Mouse (Mus musculus): Measurements from ENCODE around the gene Nrn1l. TPM values are rescaled to one million over a fixed set of nuclear protein-coding genes. Genes with fewer than 3 reads are reported as not detected.

Nrn1l gene
- polyA plus RNA-seq, 1 experiment from 2014 or later, result 1.2 TPM

GRCm38 (mm10) chr8:105854303-105854702 is 39.1 kb upstream of the Nrn1l start:
- peaks cover 15 to 28% of the 10 kb centered on the region in 2 experiments for H3K4me1 ChIP-seq (ENCODE audit: control insufficient read depth in 2 of 2, insufficient read depth in 2 of 2, low read length in 2 of 2)
- H3K4me3 ChIP-seq (ENCODE audit: control insufficient read depth in 1 of 2, insufficient read depth in 1 of 2, low read depth in 1 of 2, low read length in 2 of 2), result peak overlapping the region in 1 of 2 experiments; percentile 84; a peak in 2 of 4 replicates
- H3K36me3 ChIP-seq (ENCODE audit: control insufficient read depth, insufficient read depth, low read length), result peaks cover 20% of the 10 kb centered on the region
- peak overlapping the region in 1 of 2 experiments; percentile 83; a peak in 1 of 4 replicates for H3K27ac ChIP-seq (replicated peaks in 1 of 2; ENCODE audit: control insufficient read depth in 1 of 2, insufficient read depth in 1 of 2, low read depth in 2 of 2, low read length in 2 of 2)
- peak overlapping the region; percentile 87 for H3K9ac ChIP-seq (ENCODE audit: low read length)
- H3K27me3 ChIP-seq (ENCODE audit: control insufficient read depth, insufficient read depth, low read length), result no peaks in the 10 kb centered on the region
- H3K4me2 ChIP-seq (ENCODE audit: low read length), result peak overlapping the region; percentile 80
- WGBS, result 20% methylated on average over 8 of the region's 8 CpGs
- ATAC-seq (ENCODE audit: insufficient number of reproducible peaks, insufficient read depth, low FRiP score, low read depth), result no peak; the same call in none of the 2 replicates
- no peaks in the 10 kb centered on the region for H3K9me3 ChIP-seq (ENCODE audit: control insufficient read depth, low read length)

GRCm38 (mm10) chr8:105854715-105855216 is 38.6 kb upstream of the Nrn1l start, which contains the start of gene Thap11:
Gene Thap11 (plus strand): TSS chr8:105855132.
- Histone ChIP-seq H3K4me2 (ENCODE audit: low read length) (peak within 1 kb of the TSS; percentile 80), H3K9me3 (ENCODE audit: control insufficient read depth, low read length) (no peaks in the 10 kb centered on the region), H3K27me3 (ENCODE audit: control insufficient read depth, insufficient read depth, low read length) (no peaks in the 10 kb centered on the region), H3K9ac (ENCODE audit: low read length) (peak within 1 kb of the TSS; percentile 87), H3K36me3 (ENCODE audit: control insufficient read depth, insufficient read depth, low read length) (peaks cover 16% of the 10 kb centered on the region), H3K4me3 (ENCODE audit: control insufficient read depth in 1 of 2, insufficient read depth in 1 of 2, low read depth in 1 of 2, low read length in 2 of 2) (peak within 1 kb of the TSS; percentile 84 to 92), H3K4me1 (ENCODE audit: control insufficient read depth in 2 of 2, insufficient read depth in 2 of 2, low read length in 2 of 2) (peaks cover 17 to 33% of the 10 kb centered on the region in 2 experiments), H3K27ac (replicated peaks in 1 of 2; ENCODE audit: control insufficient read depth in 1 of 2, insufficient read depth in 1 of 2, low read depth in 2 of 2, low read length in 2 of 2) (peak within 1 kb of the TSS; percentile 83 to 91)
- ATAC-seq (ENCODE audit: insufficient number of reproducible peaks, insufficient read depth, low FRiP score, low read depth), result peak; percentile 85
- under 1% methylated on average over 43 of the region's 43 CpGs for WGBS

GRCm38 (mm10) chr8:105855248-105856167 is 37.9 kb upstream of the Nrn1l start:
- Histone ChIP-seq H3K36me3 (ENCODE audit: control insufficient read depth, insufficient read depth, low read length) (peaks cover 14% of the 10 kb centered on the region; the same call in 1 of the 2 replicates), H3K4me1 (ENCODE audit: control insufficient read depth in 2 of 2, insufficient read depth in 2 of 2, low read length in 2 of 2) (peaks cover 16 to 29% of the 10 kb centered on the region in 2 experiments), H3K9ac (ENCODE audit: low read length) (peak overlapping the region; percentile 87), H3K9me3 (ENCODE audit: control insufficient read depth, low read length) (no peaks in the 10 kb centered on the region), H3K4me2 (ENCODE audit: low read length) (peak overlapping the region; percentile 80), H3K4me3 (ENCODE audit: control insufficient read depth in 1 of 2, insufficient read depth in 1 of 2, low read depth in 1 of 2, low read length in 2 of 2) (peak overlapping the region; percentile 84 to 92), H3K27ac (replicated peaks in 1 of 2; ENCODE audit: control insufficient read depth in 1 of 2, insufficient read depth in 1 of 2, low read depth in 2 of 2, low read length in 2 of 2) (peak overlapping the region; percentile 81 to 83), H3K27me3 (ENCODE audit: control insufficient read depth, insufficient read depth, low read length) (no peaks in the 10 kb centered on the region)
- peak; percentile 7; the same call in 1 of the 2 replicates for ATAC-seq (ENCODE audit: insufficient number of reproducible peaks, insufficient read depth, low FRiP score, low read depth)
- under 1% methylated on average over 71 of the region's 71 CpGs for WGBS

- peaks cover 14% of the 10 kb centered on the region; the same call in 1 of the 2 replicates for H3K36me3 ChIP-seq (ENCODE audit: control insufficient read depth, insufficient read depth, low read length)
- H3K4me3 ChIP-seq (ENCODE audit: control insufficient read depth in 1 of 2, insufficient read depth in 1 of 2, low read depth in 1 of 2, low read length in 2 of 2), result peak overlapping the region; percentile 84 to 92
- H3K9ac ChIP-seq (ENCODE audit: low read length), result peak overlapping the region; percentile 87
- H3K4me2 ChIP-seq (ENCODE audit: low read length), result peak overlapping the region; percentile 80
- no peak for ATAC-seq (ENCODE audit: insufficient number of reproducible peaks, insufficient read depth, low FRiP score, low read depth)
- H3K27ac ChIP-seq (replicated peaks in 1 of 2; ENCODE audit: control insufficient read depth in 1 of 2, insufficient read depth in 1 of 2, low read depth in 2 of 2, low read length in 2 of 2), result peak overlapping the region; percentile 81 to 83; a peak in 3 of 4 replicates
- H3K27me3 ChIP-seq (ENCODE audit: control insufficient read depth, insufficient read depth, low read length), result no peaks in the 10 kb centered on the region
- H3K9me3 ChIP-seq (ENCODE audit: control insufficient read depth, low read length), result no peaks in the 10 kb centered on the region
- H3K4me1 ChIP-seq (ENCODE audit: control insufficient read depth in 2 of 2, insufficient read depth in 2 of 2, low read length in 2 of 2), result peaks cover 13 to 27% of the 10 kb centered on the region in 2 experiments
- WGBS, result 10% methylated on average over 15 of the region's 15 CpGs
Observed at GRCm38 (mm10) chr8:105856168-105856835, 37.1 kb upstream of the Nrn1l start.

- ATAC-seq (ENCODE audit: insufficient number of reproducible peaks, insufficient read depth, low FRiP score, low read depth), result no peak
- Histone ChIP-seq H3K9me3 (ENCODE audit: control insufficient read depth, low read length) (no peaks in the 10 kb centered on the region), H3K4me2 (ENCODE audit: low read length) (no peak overlapping the region), H3K36me3 (ENCODE audit: control insufficient read depth, insufficient read depth, low read length) (peaks cover 21% of the 10 kb centered on the region), H3K27ac (replicated peaks in 1 of 2; ENCODE audit: control insufficient read depth in 1 of 2, insufficient read depth in 1 of 2, low read depth in 2 of 2, low read length in 2 of 2) (no peak overlapping the region), H3K4me3 (ENCODE audit: control insufficient read depth in 1 of 2, insufficient read depth in 1 of 2, low read depth in 1 of 2, low read length in 2 of 2) (no peak overlapping the region), H3K4me1 (ENCODE audit: control insufficient read depth in 2 of 2, insufficient read depth in 2 of 2, low read length in 2 of 2) (peaks cover 13 to 38% of the 10 kb centered on the region in 2 experiments), H3K9ac (ENCODE audit: low read length) (no peak overlapping the region), H3K27me3 (ENCODE audit: control insufficient read depth, insufficient read depth, low read length) (no peaks in the 10 kb centered on the region)
- 87% methylated on average over 5 of the region's 5 CpGs for WGBS
Observed at GRCm38 (mm10) chr8:105858495-105858894, 34.9 kb upstream of the Nrn1l start.

GRCm38 (mm10) chr8:105859314-105859713 is 34.1 kb upstream of the Nrn1l start:
- peak overlapping the region in 1 of 2 experiments; percentile 85; a peak in 1 of 4 replicates for H3K27ac ChIP-seq (replicated peaks in 1 of 2; ENCODE audit: control insufficient read depth in 1 of 2, insufficient read depth in 1 of 2, low read depth in 2 of 2, low read length in 2 of 2)
- WGBS, result 68% methylated on average over 5 of the region's 5 CpGs
- H3K9ac ChIP-seq (ENCODE audit: low read length), result no peak overlapping the region; the same call in 1 of the 2 replicates
- H3K36me3 ChIP-seq (ENCODE audit: control insufficient read depth, insufficient read depth, low read length), result peaks cover 23% of the 10 kb centered on the region
- H3K4me3 ChIP-seq (ENCODE audit: control insufficient read depth in 1 of 2, insufficient read depth in 1 of 2, low read depth in 1 of 2, low read length in 2 of 2), result no peak overlapping the region
- no peaks in the 10 kb centered on the region for H3K27me3 ChIP-seq (ENCODE audit: control insufficient read depth, insufficient read depth, low read length)
- peaks cover 11 to 38% of the 10 kb centered on the region in 2 experiments for H3K4me1 ChIP-seq (ENCODE audit: control insufficient read depth in 2 of 2, insufficient read depth in 2 of 2, low read length in 2 of 2)
- H3K4me2 ChIP-seq (ENCODE audit: low read length), result no peak overlapping the region
- ATAC-seq (ENCODE audit: insufficient number of reproducible peaks, insufficient read depth, low FRiP score, low read depth), result no peak
- no peaks in the 10 kb centered on the region for H3K9me3 ChIP-seq (ENCODE audit: control insufficient read depth, low read length)
